Mouse (Mus musculus) cerebellum, postnatal 14 days (tissue): ENCODE data around the gene Hk2.

Experiments
- DNase-seq, 2 experiments: peaks; one replicate each; pipeline ENCODE4 v3.0.0; 2021; ENCODE audit warnings: mixed read lengths in 2 of 2

Gene Hk2

DNA sequence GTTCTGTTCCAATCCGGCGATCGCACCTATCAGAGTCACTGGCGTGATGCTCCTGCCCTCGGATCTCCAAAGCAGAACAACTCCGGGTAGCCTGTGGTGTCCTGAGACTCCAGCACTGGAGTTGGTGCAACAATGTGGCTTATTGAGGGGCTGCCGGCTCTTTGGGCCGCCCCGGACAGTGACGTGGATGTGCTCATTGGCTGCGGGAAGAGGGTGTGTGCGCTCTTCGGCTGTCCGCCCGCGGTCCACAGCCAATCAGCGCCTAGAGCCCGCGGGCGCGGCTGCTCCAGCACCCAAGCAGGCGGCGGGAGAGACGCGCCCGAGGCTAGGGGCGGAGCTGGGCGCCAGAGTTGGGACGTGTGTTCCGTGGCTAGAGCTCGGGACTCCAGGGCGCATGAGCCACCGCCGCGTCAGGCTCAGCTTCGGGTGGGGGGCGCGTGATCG lies at the start of gene Hk2:
Gene Hk2 (minus strand): TSS at position 134 of the 444 bp plus-strand sequence.
- DNase-seq, result peak; percentile 75 to 80

DNA sequence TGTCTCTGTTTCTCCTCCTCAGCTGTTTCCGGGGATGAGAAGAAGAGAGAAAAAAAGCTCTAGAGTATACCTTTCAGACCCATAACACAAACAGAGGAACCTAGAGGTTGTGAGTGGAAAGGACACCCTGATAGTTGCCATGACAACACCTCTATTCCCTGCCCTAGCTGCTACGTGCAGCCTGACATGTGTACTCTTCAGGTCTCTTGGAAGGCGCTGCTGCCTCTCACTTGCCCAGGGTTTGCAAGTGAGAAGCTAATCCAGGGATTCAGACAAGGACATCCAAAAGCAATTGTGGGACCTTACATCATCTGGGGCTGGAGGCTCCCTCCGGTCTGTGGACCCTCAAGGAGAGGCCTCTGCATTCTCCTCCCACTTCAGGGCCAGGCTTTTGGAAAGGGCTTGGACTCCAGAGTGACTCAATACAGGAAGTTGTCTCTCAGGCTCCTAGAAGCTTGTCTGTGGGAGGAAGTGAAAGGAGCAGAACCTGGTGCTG lies 47.6 kb upstream of the Hk2 start:
- no peak for DNase-seq

DNA sequence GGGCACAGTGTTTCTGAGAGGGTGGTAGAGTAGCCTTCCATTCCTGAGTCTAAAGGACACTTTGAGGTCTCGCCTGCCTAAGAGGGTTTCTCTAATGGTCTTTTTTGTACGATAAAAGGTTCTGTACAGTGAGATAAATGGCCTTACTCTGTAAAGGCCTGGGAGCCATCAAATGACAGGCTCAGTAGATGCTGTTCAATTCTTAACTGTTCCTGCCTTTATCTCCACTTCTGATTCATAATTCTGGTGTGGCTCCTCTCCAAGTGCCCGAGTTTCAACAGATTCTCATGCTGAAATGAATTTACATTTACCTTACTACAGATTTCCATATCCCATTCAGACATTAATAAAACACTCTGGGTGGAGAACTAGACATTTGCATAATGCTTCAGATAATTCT lies 46.5 kb upstream of the Hk2 start:
- no peak for DNase-seq

DNA sequence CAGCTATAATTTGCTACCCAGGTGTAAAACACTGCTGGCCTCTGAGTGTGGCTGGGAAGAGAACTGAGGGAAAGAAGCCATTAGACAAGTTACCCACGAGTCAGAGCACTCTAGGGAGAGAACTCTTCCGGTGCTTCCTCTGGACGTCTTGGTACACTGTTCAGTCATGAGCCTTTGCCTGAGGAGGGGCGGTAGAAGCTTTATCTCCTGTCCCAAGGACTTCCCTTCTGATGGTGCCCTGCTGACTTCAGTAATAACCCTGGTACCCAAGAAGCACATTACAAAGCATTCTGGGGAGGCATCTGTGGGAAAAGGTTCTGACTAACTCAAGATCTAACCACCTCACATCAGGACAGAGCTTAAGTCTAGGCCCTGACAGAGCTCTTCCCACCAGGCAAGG lies 40.6 kb upstream of the Hk2 start:
- no peak for DNase-seq

DNA sequence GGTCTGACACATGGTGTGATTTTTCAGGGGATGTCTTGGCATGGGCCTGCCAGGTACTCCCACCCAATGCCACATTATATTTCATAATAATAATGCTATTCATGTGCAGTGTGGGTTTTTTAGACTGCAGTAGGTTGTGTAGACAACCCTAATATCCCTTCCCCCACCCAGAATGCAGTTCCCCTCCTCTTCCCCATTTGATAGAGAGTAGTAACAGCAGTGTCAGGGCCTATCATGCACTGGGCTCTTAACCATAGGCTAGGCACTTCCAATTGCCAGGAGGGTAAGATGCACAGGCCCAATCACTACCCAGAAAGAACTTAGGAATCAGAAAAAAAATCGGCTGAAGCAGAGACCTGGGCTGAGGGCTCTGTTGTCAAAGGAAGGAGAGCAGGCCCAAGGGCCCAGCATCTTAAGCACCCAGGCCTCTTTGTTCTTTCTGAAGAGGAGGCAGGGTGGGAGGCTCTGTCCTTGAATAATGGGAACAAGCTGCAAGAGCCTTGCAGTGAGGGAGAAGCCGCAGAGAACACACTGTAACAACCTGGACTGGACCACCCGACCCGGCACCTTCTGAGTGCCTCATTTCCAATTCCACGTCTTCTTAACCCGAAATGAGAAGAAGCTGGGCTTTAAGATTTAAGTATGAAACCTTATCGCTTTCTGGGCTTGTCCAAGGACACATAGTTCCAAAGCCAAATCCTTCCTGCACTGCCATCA lies 33.9 kb upstream of the Hk2 start:
- DNase-seq, result no peak

DNA sequence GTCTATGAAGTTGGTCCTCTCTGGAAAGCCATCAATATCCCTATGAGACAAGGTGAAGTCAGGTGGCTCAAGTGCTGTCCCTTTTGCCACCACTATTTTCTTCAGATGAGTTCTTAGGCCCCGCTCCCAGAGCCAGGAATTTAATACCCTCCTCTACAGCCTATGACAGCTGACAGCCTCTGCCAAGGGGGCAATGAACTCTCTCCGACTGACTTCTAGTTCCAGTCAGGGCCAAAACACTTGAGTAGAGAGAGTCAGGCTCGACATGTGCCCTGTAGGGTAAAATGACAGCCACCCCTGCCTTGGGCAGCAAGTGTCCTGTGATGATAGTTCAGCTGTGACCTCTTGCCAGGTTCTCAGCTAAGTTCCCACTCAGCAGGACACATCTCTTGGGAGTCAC lies 32.7 kb upstream of the Hk2 start:
- DNase-seq, result no peak

DNA sequence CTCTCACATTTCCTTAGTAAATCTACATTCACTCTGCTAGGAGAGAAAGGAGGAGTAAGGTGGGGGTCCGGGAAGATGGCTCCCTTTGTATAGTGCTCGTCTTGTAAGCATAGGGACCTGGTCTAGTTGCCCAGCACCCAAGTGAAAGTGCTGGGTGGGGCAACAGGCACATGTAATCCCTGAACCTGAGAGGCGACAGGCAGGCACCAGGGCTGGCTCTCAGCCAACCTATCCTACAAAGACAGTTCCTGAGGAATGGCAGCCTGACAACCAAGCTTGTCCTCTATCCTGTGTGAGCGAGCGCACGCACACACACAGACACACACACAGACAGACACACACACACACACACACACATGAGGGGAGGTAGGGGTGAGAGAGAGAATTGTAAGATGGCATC lies 32.2 kb upstream of the Hk2 start:
- DNase-seq, result peak; percentile 27 to 38

DNA sequence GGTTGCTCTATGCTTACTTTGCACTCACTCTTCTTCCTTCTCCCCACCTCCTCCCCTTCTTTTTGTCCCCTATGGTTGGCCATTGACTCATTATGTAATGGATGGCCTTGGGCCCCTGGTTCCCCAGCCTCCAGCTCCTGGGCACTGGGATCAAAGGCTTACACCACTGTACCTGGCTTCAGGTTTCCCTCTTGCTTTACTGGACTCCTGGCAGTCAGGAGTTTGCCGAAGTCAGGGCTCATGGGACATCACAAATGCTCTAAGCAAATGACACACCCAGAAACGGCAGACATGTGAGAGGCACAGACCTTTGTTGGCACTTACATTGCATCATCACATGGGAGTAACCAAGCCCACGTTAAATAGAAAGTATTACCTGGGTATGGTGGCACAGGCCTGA lies 31.6 kb upstream of the Hk2 start:
- DNase-seq, result no peak

DNA sequence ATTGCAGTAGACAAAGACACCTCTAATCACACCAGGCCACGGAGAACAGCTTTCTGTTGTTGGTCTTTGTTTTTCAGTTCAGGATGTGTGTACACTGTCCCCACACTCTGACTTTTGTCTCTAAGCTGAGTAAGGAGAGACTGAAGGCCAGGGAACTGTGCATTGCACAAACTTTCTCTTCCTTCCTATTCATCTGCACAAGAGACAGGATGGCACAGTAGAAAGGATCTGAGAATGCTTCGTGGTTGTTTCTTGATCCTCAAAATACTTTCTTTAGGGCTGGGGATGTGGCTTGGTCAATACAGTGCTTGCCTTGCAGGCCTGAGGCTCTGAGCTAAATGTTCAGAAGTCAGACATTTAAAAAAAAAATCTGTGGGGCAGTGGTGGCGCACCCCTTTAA lies 30.7 kb upstream of the Hk2 start:
- no peak for DNase-seq

DNA sequence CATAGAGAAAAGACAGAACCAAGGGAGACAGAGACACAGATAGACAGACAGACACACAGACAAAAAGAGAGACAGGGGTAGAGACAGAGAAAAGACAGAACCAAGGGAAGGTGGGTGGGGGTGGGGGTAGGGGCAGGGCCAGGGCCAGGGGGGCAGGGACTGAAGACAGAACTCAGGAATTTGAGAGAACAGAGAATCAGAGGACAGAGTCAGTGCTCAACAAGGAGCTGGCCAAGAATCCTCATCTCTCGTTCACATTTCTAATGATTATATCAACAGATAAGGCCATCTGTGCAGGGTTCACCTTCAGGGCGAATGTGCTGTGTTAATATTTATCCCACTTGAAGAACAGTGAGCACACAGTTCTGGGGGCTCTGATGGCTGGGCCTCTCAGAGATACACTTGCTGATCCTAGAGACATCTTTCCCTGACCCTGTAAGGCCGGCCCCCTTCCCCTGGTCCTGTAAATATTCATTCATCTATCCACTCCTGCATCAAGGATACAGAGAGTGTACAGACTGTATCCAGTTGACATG lies 24.0 kb upstream of the Hk2 start:
- DNase-seq, result no peak

DNA sequence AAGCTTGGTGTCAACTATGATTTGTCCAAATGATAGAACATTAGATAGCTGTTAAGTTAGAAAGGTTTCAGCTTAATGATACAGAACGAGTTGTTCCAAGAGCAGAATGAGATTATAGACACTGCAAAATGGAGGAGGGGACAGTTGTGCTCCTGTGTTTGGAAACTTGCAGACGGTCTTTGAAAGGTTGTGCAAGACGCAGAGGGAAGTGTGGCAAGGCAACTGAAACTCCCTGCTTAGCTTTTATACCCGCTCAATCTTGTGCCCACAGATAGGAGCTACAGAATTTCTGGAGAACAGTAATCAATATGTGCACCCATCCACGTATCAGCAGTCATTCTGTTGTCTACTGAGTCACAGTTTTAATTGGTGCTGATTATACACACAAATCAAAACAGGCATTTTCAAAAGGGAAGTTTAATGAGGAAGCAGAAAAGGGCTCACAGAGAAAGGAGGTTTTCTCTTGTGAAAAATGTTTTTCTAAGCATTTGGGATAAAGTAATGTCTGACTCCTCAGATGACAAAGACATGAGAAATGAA lies 23.1 kb upstream of the Hk2 start:
- DNase-seq, result no peak

DNA sequence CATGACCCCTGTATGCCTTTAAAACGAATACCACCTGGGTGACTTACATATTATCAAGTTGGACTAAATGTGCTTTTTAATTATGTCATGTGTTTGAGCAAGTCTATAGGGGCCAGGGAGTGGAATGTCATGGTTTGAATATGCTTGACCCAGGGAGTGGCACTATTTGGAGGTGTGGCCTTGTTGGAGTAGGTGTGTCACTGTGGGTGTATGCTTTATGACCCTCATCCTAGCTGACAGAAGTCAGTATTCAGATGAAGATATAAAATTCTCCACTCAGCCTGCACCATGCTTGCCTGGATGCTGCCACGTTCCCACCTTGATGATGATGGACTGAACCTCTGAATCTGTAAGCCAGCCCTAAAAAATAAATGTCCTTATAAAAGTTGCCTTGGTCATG lies 16.6 kb upstream of the Hk2 start:
- no peak for DNase-seq

DNA sequence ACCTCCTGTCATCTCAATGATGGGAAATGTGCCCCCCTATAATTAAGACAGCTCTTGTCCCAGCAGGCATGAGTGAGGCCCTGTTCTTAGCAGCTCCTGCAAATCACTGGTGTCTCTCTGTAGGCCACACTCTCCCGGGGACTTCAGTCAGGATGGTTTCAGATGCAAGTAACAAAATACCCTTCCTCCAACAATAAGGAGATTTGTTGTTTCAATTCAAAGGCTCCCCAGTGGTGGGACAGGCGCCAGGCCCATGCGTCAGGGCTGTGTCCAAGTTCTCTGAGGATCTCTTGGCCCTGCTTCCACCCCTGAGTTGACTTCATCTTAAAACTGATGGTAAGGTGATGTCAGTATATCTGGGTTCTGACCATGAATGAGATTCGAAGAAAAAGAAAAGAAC lies 9.7 kb upstream of the Hk2 start:
- DNase-seq, result no peak

DNA sequence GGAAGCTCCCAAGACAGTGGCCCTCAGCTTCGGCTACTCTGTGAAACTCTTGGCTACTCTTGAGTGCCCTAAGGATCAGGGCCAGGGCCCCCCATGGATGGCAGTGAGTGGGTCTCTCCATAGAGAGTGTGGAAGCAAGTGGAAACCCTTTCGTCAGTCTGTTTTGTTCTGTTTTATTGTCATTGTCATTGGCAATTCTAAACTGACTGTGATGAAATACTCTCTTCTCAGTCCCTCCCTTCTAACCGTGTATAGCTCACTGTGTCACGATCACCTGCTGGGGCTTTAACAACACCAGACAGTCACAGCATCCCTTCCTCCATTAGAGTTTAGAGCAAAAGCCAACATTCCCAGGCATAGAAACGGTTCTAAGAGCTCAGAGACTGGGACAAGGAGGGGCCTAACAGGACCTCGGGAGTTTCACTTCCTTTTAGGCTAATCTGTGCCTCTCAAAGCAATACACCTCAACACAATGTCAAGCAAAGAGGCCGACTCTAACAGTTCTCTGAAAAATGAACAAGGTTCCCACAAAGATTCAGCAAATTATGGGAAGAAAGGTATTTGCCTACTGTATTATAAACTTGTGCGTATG lies 6.6 kb upstream of the Hk2 start:
- no peak for DNase-seq

DNA sequence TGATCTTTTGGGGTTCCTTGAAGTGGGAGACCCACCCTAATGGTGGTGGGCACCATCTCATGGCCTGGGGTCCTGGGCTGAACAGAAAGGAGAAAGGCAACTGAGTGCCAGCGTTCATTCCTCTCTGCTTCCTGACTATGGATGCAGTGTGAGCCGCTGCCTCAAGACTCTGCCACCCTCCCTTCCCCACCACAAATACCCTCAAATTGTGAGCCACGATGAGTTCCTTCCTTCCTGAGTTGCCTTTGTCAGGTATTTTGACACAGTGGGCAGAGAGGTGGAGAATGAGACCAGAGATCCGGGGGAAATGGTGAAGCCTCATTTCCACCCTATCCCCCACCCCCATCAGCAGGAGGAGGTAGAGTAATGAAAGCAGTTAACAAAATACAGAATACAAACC lies 6.1 kb upstream of the Hk2 start:
- no peak for DNase-seq

DNA sequence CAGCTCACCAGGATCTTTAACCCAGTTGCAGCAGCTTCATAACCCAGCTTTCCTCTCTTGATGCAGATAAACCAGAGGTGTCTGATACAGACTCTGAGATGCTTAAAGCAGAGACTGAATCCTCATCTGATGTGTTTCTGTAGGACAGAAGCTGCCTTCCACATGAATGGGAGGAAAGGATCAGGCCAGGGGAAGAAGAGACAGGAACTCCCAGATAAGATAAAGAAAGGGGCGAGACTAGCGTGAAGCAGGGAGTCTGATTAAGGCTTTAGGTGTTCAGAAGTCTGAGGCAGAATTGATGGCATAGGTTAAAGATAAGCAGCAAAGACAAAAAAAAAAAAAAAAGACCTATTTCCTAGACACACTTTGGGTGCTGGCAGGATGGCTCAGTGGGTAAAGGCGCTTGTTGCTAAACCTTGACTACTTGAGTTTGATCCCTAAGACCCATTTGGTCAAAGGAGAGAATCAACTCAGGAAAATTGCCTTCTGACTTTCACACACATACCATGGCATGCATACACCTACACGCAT lies 2.9 kb upstream of the Hk2 start:
- DNase-seq, result no peak

DNA sequence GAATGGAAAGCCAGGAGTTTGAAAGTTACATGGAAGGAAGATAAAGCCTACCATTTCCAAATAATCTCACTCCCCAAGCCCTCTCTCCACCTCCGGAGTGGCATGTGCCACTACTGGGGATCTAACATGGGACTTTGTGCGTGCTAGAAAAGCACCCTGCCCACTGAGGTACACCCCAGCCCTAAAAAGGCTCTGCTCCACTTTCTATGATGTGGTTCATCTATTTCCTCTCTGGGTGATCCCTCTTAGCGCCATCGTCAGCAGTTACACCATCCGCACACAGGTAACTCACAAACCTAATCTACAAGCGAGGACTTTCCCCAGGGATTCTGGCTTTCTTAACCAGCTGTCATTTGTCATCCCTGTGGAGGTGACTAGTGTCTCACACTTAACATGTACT lies 1.1 kb upstream of the Hk2 start:
- DNase-seq, result no peak

DNA sequence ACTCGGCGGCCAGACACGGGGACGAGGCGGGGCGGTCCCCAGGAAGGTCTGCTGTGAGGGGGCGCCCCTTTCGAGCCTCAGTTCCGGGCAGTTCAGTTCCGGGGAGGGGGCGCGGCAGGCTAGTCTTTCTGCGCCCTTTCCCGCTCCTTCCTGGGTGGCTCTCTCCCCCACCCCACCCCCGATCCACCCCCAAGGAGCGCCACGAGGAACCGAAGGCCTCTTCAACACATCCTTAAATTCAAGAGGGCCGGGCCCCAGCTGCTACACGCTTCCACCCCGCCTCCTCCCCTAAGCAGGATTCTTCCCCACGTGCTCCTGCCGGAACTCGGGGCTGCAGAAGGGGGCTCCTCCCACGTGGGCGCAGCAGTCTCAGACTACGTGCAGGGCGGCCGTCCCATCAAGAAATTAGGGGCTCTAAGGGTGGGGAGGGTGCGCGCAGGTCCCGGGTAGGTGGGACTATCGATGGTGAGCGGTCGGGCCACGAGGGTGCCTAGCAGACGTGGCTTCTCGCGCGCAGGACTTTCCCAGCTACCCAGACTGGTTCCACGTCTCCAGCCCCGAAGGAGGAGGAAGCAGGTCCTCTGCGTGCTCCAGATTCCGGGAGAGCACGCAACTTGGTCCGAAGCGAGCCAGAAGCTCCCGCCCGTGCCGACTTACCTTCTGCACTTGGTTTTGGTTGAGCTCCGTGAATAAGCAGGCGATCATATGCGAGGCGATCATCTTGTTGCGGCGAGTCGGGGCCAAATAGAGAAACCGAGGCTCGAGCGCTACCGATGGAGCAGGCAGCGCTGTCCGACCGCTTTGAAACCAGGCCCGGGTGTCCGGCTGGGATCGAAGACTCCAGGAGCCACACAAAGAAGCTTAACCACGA lies 758 bp downstream of the Hk2 start:
- peak; percentile 18 to 20 for DNase-seq

DNA sequence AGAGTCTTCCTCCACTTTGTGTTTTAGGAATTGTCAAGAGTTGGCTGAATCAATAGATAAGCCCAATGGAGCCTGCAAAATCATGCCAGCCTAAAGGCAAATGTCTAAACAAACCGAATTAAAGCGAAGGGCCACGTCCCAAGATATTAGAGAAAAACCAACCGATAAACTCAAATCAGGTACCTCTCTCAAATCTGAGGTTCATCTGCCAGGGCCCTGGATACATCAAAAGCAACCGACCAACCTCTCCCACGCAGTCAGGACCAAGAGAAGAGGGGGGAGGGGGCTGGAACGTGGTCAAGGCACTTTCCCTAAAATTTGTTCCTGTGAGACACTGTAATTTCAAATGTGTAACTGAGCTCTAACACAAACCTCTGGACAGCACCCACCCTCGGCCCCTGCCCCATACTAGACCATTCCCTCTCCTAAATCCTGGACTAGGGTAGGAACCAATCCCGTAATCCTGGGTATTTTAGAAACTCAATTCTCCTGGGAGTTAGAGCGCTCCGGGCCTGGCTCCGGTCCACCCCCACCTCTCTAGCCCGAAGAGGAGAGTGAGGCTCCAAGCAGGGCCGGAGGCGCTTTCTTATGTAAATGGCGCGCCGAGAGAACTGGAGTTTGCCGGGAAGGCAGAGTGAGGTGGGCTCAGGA lies 1.7 kb downstream of the Hk2 start:
- DNase-seq, result peak; percentile 26 to 35

DNA sequence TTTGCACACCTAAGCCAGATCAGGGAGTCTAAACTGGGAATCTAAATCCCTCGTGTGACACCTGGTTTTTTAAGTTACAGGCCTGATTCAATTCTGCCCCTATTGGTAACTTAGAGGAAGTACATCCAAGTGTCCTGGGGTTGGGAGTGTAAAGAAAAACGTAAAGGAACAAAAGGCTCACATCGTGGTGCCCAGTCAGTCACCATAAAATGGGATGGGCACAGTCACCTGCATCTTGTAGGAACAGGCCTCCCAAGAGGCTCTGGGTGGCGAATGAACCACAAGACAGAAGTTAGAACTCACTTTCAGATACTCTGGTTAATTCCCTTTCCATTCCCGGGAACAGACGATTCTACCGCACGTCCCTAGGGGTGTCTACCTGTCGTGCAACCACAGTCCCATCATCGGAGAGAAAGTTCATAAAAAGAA lies 2.3 kb downstream of the Hk2 start:
- peak in 1 of 2 experiments; percentile 30 for DNase-seq

DNA sequence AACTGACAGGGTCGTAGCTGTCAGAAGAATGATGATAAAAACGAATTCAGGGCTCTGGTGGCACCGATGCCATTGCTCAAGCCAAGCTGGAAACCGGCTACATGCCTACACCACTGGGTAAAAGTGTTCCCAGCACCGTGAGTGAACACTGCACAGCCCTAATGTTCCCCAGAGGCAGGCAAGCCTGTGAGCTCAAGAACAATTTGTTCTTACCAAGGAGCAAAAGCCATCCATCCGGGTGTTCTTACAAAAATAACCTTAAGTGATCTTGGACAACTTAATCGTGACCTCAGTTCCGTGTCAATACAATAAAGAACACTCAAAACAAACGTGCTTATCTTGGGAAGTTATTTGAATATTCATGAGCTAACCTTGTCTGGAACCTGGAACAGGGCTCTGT lies 3.2 kb downstream of the Hk2 start:
- no peak for DNase-seq

DNA sequence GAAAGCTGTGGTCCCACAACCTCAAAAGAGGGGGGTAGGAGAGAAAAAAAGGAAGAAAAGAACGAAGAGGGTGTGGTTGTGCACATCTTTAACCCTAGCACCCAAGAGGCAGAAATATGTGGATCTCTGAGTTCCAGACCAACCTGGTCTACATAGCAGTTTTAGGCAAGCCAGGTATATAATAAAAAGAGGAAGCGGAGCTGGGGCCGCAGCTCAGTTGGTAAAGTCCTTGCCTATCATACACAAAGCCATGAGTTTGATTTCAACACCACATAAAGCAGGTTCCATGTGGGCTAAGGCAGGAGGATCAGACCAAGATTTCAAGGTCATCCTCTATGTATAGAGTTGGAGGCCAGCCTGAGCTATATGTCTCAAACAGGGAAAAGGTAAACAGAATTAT lies 4.0 kb downstream of the Hk2 start:
- DNase-seq, result no peak
